In the genomic region with DNA sequence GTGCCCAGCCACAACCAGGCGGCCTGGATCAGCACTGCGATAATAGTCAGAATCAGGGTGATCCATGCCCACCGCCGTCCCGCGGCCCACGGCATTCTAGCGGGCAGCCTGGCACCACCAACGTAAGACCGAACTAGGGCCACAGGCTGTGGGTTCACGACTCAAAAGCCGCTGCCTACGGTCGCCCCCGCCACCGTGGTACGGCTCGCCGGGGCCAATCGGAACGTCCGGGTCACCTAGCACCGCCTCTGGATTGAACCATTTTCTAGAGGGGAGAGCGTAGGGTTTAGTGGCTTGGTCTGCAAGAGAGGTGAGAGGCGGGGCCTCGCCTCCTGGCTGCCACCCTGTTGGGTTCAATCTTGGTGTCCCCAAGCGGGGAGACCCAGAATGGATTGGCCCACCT, we compare ENCODE assay signal across 8 mouse cellular contexts. TPM values are rescaled to one million over a fixed set of nuclear protein-coding genes. Genes with fewer than 3 reads are reported as not detected.
DNase-seq lines count a peak whose midpoint lies in the region; ATAC-seq and TF ChIP-seq lines count a peak whose summit lies in the region.

No protein-coding gene starts in this region.

- peak overlapping the region; percentile 77 for H3K27ac ChIP-seq in brown adipose tissue, adult 24 weeks (replicated peaks; ENCODE audit: low read depth, low read length)
- H3K27ac ChIP-seq in heart, embryonic 14.5 days (replicated peaks in 1 of 2; ENCODE audit: control insufficient read depth in 1 of 2, insufficient read depth in 1 of 2, low read depth in 2 of 2, low read length in 2 of 2): peak overlapping the region; percentile 82 to 95
- no peak overlapping the region for H3K27ac ChIP-seq in liver, embryonic 14.5 days
- H3K27ac ChIP-seq in neural tube, embryonic 11.5 days (ENCODE audit: low read depth, low read length): 0 out of 2 replicates have a peak overlapping the region, but pooled peaks have one; percentile 4
- peak overlapping the region; percentile 56 for H3K27ac ChIP-seq in stomach, postnatal 0 days (replicated peaks)

- H3K9me3 ChIP-seq in heart, embryonic 14.5 days (ENCODE audit: control insufficient read depth, low read length): peaks cover 4% of the 10 kb centered on the region; the same call in 1 of the 2 replicates
- H3K9me3 ChIP-seq in liver, embryonic 14.5 days (ENCODE audit: control insufficient read depth, low read length): no peaks in the 10 kb centered on the region
- H3K9me3 ChIP-seq in neural tube, embryonic 11.5 days (ENCODE audit: control insufficient read depth, low read length): no peaks in the 10 kb centered on the region
- H3K9me3 ChIP-seq in stomach, postnatal 0 days (ENCODE audit: control insufficient read depth, low read length): no peaks in the 10 kb centered on the region

- TF ChIP-seq EP300 in liver, embryonic 14.5 days (IDR thresholded peaks at IDR 0.05; ENCODE audit: low read depth): no peak
- no peak for TF ChIP-seq EP300 in stomach, postnatal 0 days (optimal IDR thresholded peaks at IDR 0.05)

- TF ChIP-seq CTCF in liver, embryonic 14.5 days (IDR thresholded peaks at IDR 0.05; ENCODE audit: low read depth): peak; percentile 37; the same call in 1 of the 2 replicates
- TF ChIP-seq CTCF in stomach, postnatal 0 days (IDR thresholded peaks at IDR 0.05; ENCODE audit: low read depth): peak; percentile 51

- no peaks in the 10 kb centered on the region for H3K27me3 ChIP-seq in heart, embryonic 14.5 days (ENCODE audit: control insufficient read depth, insufficient read depth, low read length)
- no peaks in the 10 kb centered on the region for H3K27me3 ChIP-seq in liver, embryonic 14.5 days (ENCODE audit: control insufficient read depth, insufficient read depth, low read length)
- H3K27me3 ChIP-seq in neural tube, embryonic 11.5 days (ENCODE audit: control insufficient read depth, insufficient read depth, low read length): no peaks in the 10 kb centered on the region
- no peaks in the 10 kb centered on the region for H3K27me3 ChIP-seq in stomach, postnatal 0 days (ENCODE audit: control insufficient read depth, insufficient read depth, low read length)

- H3K4me2 ChIP-seq in heart, embryonic 14.5 days (ENCODE audit: low read length): peak overlapping the region; percentile 98
- peak overlapping the region; percentile 79 for H3K4me2 ChIP-seq in liver, embryonic 14.5 days (ENCODE audit: low read depth)
- peak overlapping the region; percentile 92 for H3K4me2 ChIP-seq in neural tube, embryonic 11.5 days (ENCODE audit: low read depth)
- H3K4me2 ChIP-seq in stomach, postnatal 0 days (replicated peaks; ENCODE audit: low read depth): peak overlapping the region; percentile 94

- peak; percentile 93 for ATAC-seq in heart, embryonic 14.5 days (ENCODE audit: insufficient number of reproducible peaks, insufficient read depth, low FRiP score, low read depth)
- peak; percentile 95 for ATAC-seq in liver, embryonic 14.5 days (ENCODE audit: insufficient read depth)
- ATAC-seq in neural tube, embryonic 11.5 days (ENCODE audit: insufficient read depth, low FRiP score, low TSS enrichment): peak; percentile 96
- peak; percentile 94 for ATAC-seq in stomach, postnatal 0 days (ENCODE audit: low FRiP score, low TSS enrichment)

- H3K4me1 ChIP-seq in brown adipose tissue, adult 24 weeks (ENCODE audit: control insufficient read depth, insufficient read depth, insufficient read length, low read length): peaks cover 8% of the 10 kb centered on the region; the same call in 1 of the 2 replicates
- peaks cover 4 to 10% of the 10 kb centered on the region in 2 experiments for H3K4me1 ChIP-seq in heart, embryonic 14.5 days (ENCODE audit: control insufficient read depth in 2 of 2, insufficient read depth in 2 of 2, low read length in 2 of 2)
- H3K4me1 ChIP-seq in liver, embryonic 14.5 days (replicated peaks; ENCODE audit: control insufficient read depth in 2 of 2, insufficient read depth in 2 of 2, low read length in 1 of 2): peaks cover 0 to 15% of the 10 kb centered on the region in 2 experiments; a peak in 3 of 4 replicates
- H3K4me1 ChIP-seq in neural tube, embryonic 11.5 days (ENCODE audit: control insufficient read depth, insufficient read depth, low read length): peaks cover 6% of the 10 kb centered on the region; the same call in 1 of the 2 replicates
- peaks cover 4% of the 10 kb centered on the region; the same call in 1 of the 2 replicates for H3K4me1 ChIP-seq in stomach, postnatal 0 days (replicated peaks; ENCODE audit: control insufficient read depth, insufficient read depth)

- H3K4me3 ChIP-seq in brown adipose tissue, adult 24 weeks (ENCODE audit: insufficient read depth, low read depth, low read length): peak overlapping the region; percentile 93
- peak overlapping the region; percentile 66 to 98 for H3K4me3 ChIP-seq in heart, embryonic 14.5 days (ENCODE audit: control insufficient read depth in 1 of 2, insufficient read depth in 1 of 2, low read depth in 1 of 2, low read length in 2 of 2)
- peak overlapping the region; percentile 60 to 61 for H3K4me3 ChIP-seq in liver, embryonic 14.5 days (ENCODE audit: insufficient read depth in 1 of 2, low read depth in 2 of 2, low read length in 2 of 2)
- H3K4me3 ChIP-seq in neural tube, embryonic 11.5 days (ENCODE audit: low read depth, low read length): peak overlapping the region; percentile 57
- H3K4me3 ChIP-seq in stomach, postnatal 0 days (ENCODE audit: low read depth, low read length): peak overlapping the region; percentile 59

- DNase-seq in CD4-positive, CD25-positive, alpha-beta regulatory T cell, adult 2 months (ENCODE audit: low read depth, low spot score): peak; percentile 96
- DNase-seq in fat pad, adult 2 months (ENCODE audit: extremely low read depth, low read depth, low spot score): peak; percentile 75
- peak; percentile 94 to 97 for DNase-seq in kidney, postnatal 25 days
- peak; percentile 84 to 86 (median 84) for DNase-seq in liver, embryonic 14.5 days (ENCODE audit: low read depth in 3 of 3, low spot score in 3 of 3)
- peak; percentile 95 for DNase-seq in neural tube, embryonic 11.5 days (ENCODE audit: low spot score)
- DNase-seq in stomach, postnatal 0 days (ENCODE audit: low spot score): peak; percentile 93

- H3K36me3 ChIP-seq in heart, embryonic 14.5 days (ENCODE audit: control insufficient read depth, insufficient read depth, low read length): peaks cover 14% of the 10 kb centered on the region
- H3K36me3 ChIP-seq in liver, embryonic 14.5 days (replicated peaks; ENCODE audit: control insufficient read depth, insufficient read depth, low read depth): no peaks in the 10 kb centered on the region; the same call in 1 of the 2 replicates
- peaks cover 2% of the 10 kb centered on the region for H3K36me3 ChIP-seq in neural tube, embryonic 11.5 days (ENCODE audit: control insufficient read depth, insufficient read depth, low read length)
- peaks cover 4% of the 10 kb centered on the region; the same call in 1 of the 2 replicates for H3K36me3 ChIP-seq in stomach, postnatal 0 days (ENCODE audit: control insufficient read depth, insufficient read depth, low read length)

- peak overlapping the region; percentile 87 for H3K9ac ChIP-seq in heart, embryonic 14.5 days (ENCODE audit: low read length)
- H3K9ac ChIP-seq in liver, embryonic 14.5 days (replicated peaks): peak overlapping the region; percentile 47
- H3K9ac ChIP-seq in neural tube, embryonic 11.5 days (ENCODE audit: low read length): peak overlapping the region; percentile 50
- peak overlapping the region; percentile 57 for H3K9ac ChIP-seq in stomach, postnatal 0 days (ENCODE audit: low read length)

- under 1% methylated on average over 27 of the region's 27 CpGs for WGBS in heart, embryonic 14.5 days
- WGBS in liver, embryonic 14.5 days (ENCODE audit: insufficient replicate concordance): under 1% methylated on average over 27 of the region's 27 CpGs
- under 1% methylated on average over 27 of the region's 27 CpGs for WGBS in neural tube, embryonic 11.5 days
- under 1% methylated on average over 27 of the region's 27 CpGs for WGBS in stomach, postnatal 0 days

RNA-seq across cellular contexts. Expression of gene Arid3c, which starts 10.2 kb away (rescaled TPM):
- polyA plus RNA-seq in brown adipose tissue, adult 24 weeks (2012; ENCODE audit: insufficient read depth, insufficient read length, missing spikeins): not detected in 2 replicates
- polyA plus RNA-seq in heart, embryonic 14.5 days (2014; fragmentation: Nextera tagmentation; extraction: Ambion mirVana): not detected in 2 replicates
- polyA plus RNA-seq in liver, embryonic 14.5 days (2012; rRNA removed): not detected in 2 replicates
- not detected in 2 replicates for polyA plus RNA-seq in liver, embryonic 14.5 days (2014; fragmentation: Nextera tagmentation; extraction: Ambion mirVana)
- polyA plus RNA-seq in neural tube, embryonic 11.5 days (2014; fragmentation: Nextera tagmentation; extraction: Ambion mirVana): 1.2 and 2.0 TPM in 2 replicates
- polyA plus RNA-seq in stomach, postnatal 0 days (2015; fragmentation: Nextera tagmentation; extraction: Ambion mirVana): 0.05 and 0.07 TPM in 2 replicates

RNA-seq across cellular contexts. Expression of gene Galt, which starts 13.9 kb away (rescaled TPM):
- 30.4 and 38.3 TPM in 2 replicates for polyA plus RNA-seq in brown adipose tissue, adult 24 weeks (2012; ENCODE audit: insufficient read depth, insufficient read length, missing spikeins)
- 59.6 and 63.7 TPM in 2 replicates for polyA plus RNA-seq in heart, embryonic 14.5 days (2014; fragmentation: Nextera tagmentation; extraction: Ambion mirVana)
- polyA plus RNA-seq in liver, embryonic 14.5 days (2012; rRNA removed): 24.2 and 29.5 TPM in 2 replicates
- polyA plus RNA-seq in liver, embryonic 14.5 days (2014; fragmentation: Nextera tagmentation; extraction: Ambion mirVana): 19.2 and 22.1 TPM in 2 replicates
- 22.7 and 25.3 TPM in 2 replicates for polyA plus RNA-seq in neural tube, embryonic 11.5 days (2014; fragmentation: Nextera tagmentation; extraction: Ambion mirVana)
- polyA plus RNA-seq in stomach, postnatal 0 days (2015; fragmentation: Nextera tagmentation; extraction: Ambion mirVana): 27.4 and 31.3 TPM in 2 replicates

RNA-seq across cellular contexts. Expression of gene Sigmar1, which starts 14.8 kb away (rescaled TPM):
- 44.1 and 48.4 TPM in 2 replicates for polyA plus RNA-seq in brown adipose tissue, adult 24 weeks (2012; ENCODE audit: insufficient read depth, insufficient read length, missing spikeins)
- polyA plus RNA-seq in heart, embryonic 14.5 days (2014; fragmentation: Nextera tagmentation; extraction: Ambion mirVana): 56.8 and 57.0 TPM in 2 replicates
- 24.4 and 30.2 TPM in 2 replicates for polyA plus RNA-seq in liver, embryonic 14.5 days (2012; rRNA removed)
- 36.0 and 36.2 TPM in 2 replicates for polyA plus RNA-seq in liver, embryonic 14.5 days (2014; fragmentation: Nextera tagmentation; extraction: Ambion mirVana)
- 77.8 and 83.7 TPM in 2 replicates for polyA plus RNA-seq in neural tube, embryonic 11.5 days (2014; fragmentation: Nextera tagmentation; extraction: Ambion mirVana)
- polyA plus RNA-seq in stomach, postnatal 0 days (2015; fragmentation: Nextera tagmentation; extraction: Ambion mirVana): 41.6 and 43.9 TPM in 2 replicates

RNA-seq across cellular contexts. Expression of gene Dctn3, which starts 18.2 kb away (rescaled TPM):
- polyA plus RNA-seq in brown adipose tissue, adult 24 weeks (2012; ENCODE audit: insufficient read depth, insufficient read length, missing spikeins): 111 and 118 TPM in 2 replicates
- polyA plus RNA-seq in heart, embryonic 14.5 days (2014; fragmentation: Nextera tagmentation; extraction: Ambion mirVana): 122 and 134 TPM in 2 replicates
- 28.7 and 39.8 TPM in 2 replicates for polyA plus RNA-seq in liver, embryonic 14.5 days (2012; rRNA removed)
- polyA plus RNA-seq in liver, embryonic 14.5 days (2014; fragmentation: Nextera tagmentation; extraction: Ambion mirVana): 63.9 and 68.6 TPM in 2 replicates
- 171 and 180 TPM in 2 replicates for polyA plus RNA-seq in neural tube, embryonic 11.5 days (2014; fragmentation: Nextera tagmentation; extraction: Ambion mirVana)
- 129 TPM in 2 replicates for polyA plus RNA-seq in stomach, postnatal 0 days (2015; fragmentation: Nextera tagmentation; extraction: Ambion mirVana)

RNA-seq across cellular contexts. Expression of gene Rpp25l, which starts 27.8 kb away (rescaled TPM):
- polyA plus RNA-seq in brown adipose tissue, adult 24 weeks (2012; ENCODE audit: insufficient read depth, insufficient read length, missing spikeins): 9.0 and 13.5 TPM in 2 replicates
- polyA plus RNA-seq in heart, embryonic 14.5 days (2014; fragmentation: Nextera tagmentation; extraction: Ambion mirVana): 47.1 and 48.6 TPM in 2 replicates
- 24.0 and 25.0 TPM in 2 replicates for polyA plus RNA-seq in liver, embryonic 14.5 days (2012; rRNA removed)
- polyA plus RNA-seq in liver, embryonic 14.5 days (2014; fragmentation: Nextera tagmentation; extraction: Ambion mirVana): 31.4 and 38.2 TPM in 2 replicates
- 80.4 and 81.2 TPM in 2 replicates for polyA plus RNA-seq in neural tube, embryonic 11.5 days (2014; fragmentation: Nextera tagmentation; extraction: Ambion mirVana)
- 38.0 and 40.2 TPM in 2 replicates for polyA plus RNA-seq in stomach, postnatal 0 days (2015; fragmentation: Nextera tagmentation; extraction: Ambion mirVana)
